Mouse (Mus musculus): ENCODE results near the gene Gm45837. TPM values are rescaled to one million over a fixed set of nuclear protein-coding genes. Genes with fewer than 3 reads are reported as not detected.
A peak's percentile ranks its signal among the peaks of the same experiment; 100 is the strongest.

Gm45837 gene
- polyA plus RNA-seq, 1 experiment: not detected

DNA sequence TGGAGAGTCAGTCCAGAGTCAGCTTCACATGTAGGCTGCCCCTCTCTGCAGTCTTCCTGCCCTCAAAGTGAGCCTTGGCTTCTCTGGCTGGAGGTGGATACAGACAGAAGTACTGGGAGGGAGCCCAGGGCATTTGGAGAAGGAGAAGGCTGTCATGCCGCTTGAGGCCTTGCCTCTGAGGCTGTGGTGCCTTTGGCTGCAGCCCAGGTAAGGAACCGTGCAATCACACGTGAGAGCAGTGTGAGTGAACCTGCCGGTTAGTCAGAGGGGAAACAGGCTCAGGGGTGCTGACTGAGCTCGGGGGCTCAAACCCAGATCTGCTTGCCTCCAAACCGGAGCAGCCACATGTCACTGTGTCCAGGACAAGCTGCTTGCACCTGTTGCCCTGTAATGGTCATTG is 29.2 kb upstream of the Gm45837 start:
- H3K4me1 ChIP-seq (ENCODE audit: control insufficient read depth, insufficient read depth, low read length): no peaks in the 10 kb centered on the region

DNA sequence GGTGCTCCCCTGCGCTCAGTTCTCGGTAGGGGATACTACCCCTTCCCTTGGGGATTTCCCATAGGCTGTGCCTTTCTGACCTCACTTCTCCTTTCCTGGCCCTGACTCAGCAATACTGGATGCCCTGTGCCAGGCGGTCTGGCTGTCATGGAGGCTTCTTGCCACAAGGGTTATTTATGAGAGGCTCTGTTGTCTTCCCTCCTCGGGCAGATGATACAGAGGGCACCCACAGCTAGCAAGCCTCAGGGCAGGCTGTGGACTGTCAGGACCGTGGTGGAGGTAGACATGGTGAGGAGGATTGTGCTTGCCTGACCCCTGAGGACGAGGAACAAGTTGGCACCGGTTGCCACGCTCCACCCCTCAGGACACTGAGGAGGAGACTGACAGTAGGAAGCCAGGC is 28.3 kb upstream of the Gm45837 start:
- H3K27ac ChIP-seq (ENCODE audit: control insufficient read depth, insufficient read depth, low read depth, low read length): no peak overlapping the region
- H3K27me3 ChIP-seq (ENCODE audit: control insufficient read depth, insufficient read depth, low read length): no peaks in the 10 kb centered on the region
- H3K4me1 ChIP-seq (ENCODE audit: control insufficient read depth, insufficient read depth, low read length): no peaks in the 10 kb centered on the region
- H3K36me3 ChIP-seq (ENCODE audit: control insufficient read depth, insufficient read depth, low read length): no peaks in the 10 kb centered on the region
- no peak overlapping the region for H3K4me3 ChIP-seq (ENCODE audit: control insufficient read depth, low read depth, low read length)
- TF ChIP-seq POLR2A (IDR thresholded peaks at IDR 0.05; ENCODE audit: control insufficient read depth, low read depth, low read length): no peak
- peak; percentile 13; the same call in 1 of the 2 replicates for TF ChIP-seq CTCF (IDR thresholded peaks at IDR 0.05; ENCODE audit: control insufficient read depth, insufficient read depth, insufficient replicate concordance, low read depth, low read length)

More for the DNA sequence above, 29.2 kb upstream of the Gm45837 start:
- Histone ChIP-seq H3K27me3 (ENCODE audit: control insufficient read depth, insufficient read depth, low read length) (no peaks in the 10 kb centered on the region), H3K36me3 (ENCODE audit: control insufficient read depth, insufficient read depth, low read length) (no peaks in the 10 kb centered on the region), H3K4me3 (ENCODE audit: control insufficient read depth, low read depth, low read length) (no peak overlapping the region), H3K27ac (ENCODE audit: control insufficient read depth, insufficient read depth, low read depth, low read length) (no peak overlapping the region)
- TF ChIP-seq POLR2A (IDR thresholded peaks at IDR 0.05; ENCODE audit: control insufficient read depth, low read depth, low read length) (no peak), CTCF (IDR thresholded peaks at IDR 0.05; ENCODE audit: control insufficient read depth, insufficient read depth, insufficient replicate concordance, low read depth, low read length) (no peak)

- Histone ChIP-seq H3K4me1 (ENCODE audit: control insufficient read depth, insufficient read depth, low read length) (no peaks in the 10 kb centered on the region), H3K36me3 (ENCODE audit: control insufficient read depth, insufficient read depth, low read length) (no peaks in the 10 kb centered on the region), H3K27ac (ENCODE audit: control insufficient read depth, insufficient read depth, low read depth, low read length) (no peak overlapping the region), H3K4me3 (ENCODE audit: control insufficient read depth, low read depth, low read length) (no peak overlapping the region), H3K27me3 (ENCODE audit: control insufficient read depth, insufficient read depth, low read length) (no peaks in the 10 kb centered on the region)
- TF ChIP-seq CTCF (IDR thresholded peaks at IDR 0.05; ENCODE audit: control insufficient read depth, insufficient read depth, insufficient replicate concordance, low read depth, low read length) (no peak), POLR2A (IDR thresholded peaks at IDR 0.05; ENCODE audit: control insufficient read depth, low read depth, low read length) (no peak)
Measured at GRCm38 (mm10) chr7:101383756-101384155, 26.9 kb upstream of the Gm45837 start.

DNA sequence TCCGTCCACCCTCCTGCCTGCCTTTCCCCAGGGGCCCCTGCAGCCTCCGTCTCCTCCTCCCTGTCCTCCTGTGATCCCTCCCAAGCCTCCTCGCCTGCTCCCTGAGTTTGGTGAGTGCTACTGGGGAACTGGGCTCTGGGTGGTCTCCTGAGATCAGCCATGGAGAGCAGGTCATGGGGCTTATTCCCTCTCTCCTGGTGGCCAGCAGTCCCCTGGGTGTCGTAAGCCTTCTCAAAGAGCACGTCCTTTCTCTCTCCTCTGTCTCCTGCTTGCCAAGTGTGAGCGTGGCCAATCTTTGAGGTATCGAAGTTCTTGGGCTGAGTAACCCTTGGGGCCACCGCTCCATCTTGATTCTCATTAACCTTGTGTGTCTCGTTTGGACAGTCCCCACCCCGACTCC is 25.8 kb upstream of the Gm45837 start:
- no peak for TF ChIP-seq POLR2A (IDR thresholded peaks at IDR 0.05; ENCODE audit: control insufficient read depth, low read depth, low read length)
- no peak for TF ChIP-seq CTCF (IDR thresholded peaks at IDR 0.05; ENCODE audit: control insufficient read depth, insufficient read depth, insufficient replicate concordance, low read depth, low read length)
- Histone ChIP-seq H3K4me3 (ENCODE audit: control insufficient read depth, low read depth, low read length) (no peak overlapping the region), H3K27ac (ENCODE audit: control insufficient read depth, insufficient read depth, low read depth, low read length) (no peak overlapping the region), H3K27me3 (ENCODE audit: control insufficient read depth, insufficient read depth, low read length) (no peaks in the 10 kb centered on the region), H3K4me1 (ENCODE audit: control insufficient read depth, insufficient read depth, low read length) (no peaks in the 10 kb centered on the region), H3K36me3 (ENCODE audit: control insufficient read depth, insufficient read depth, low read length) (no peaks in the 10 kb centered on the region)

DNA sequence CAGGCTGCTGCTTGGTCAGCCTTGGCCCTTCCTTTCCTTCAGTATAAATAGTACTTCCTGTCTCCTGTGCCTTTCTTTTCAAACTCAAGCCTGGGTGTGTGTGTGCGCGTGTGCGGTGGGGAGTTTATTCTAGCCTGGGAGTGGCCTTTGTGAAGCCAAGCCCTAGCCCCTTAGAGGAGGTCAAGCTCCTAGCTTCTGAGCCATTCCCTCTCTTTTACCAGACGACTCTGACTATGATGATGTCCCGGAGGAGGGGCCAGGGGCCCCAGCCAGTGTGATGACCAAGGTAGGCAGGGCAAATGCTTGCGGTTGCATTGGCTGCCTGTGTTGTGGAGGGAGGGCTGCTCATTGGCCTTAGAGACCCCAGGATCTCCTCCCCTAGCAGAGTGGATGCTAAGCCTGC is 25.4 kb upstream of the Gm45837 start:
- Histone ChIP-seq H3K27ac (ENCODE audit: control insufficient read depth, insufficient read depth, low read depth, low read length) (no peak overlapping the region), H3K4me3 (ENCODE audit: control insufficient read depth, low read depth, low read length) (no peak overlapping the region)
- no peak for TF ChIP-seq POLR2A (IDR thresholded peaks at IDR 0.05; ENCODE audit: control insufficient read depth, low read depth, low read length)
- no peak for TF ChIP-seq CTCF (IDR thresholded peaks at IDR 0.05; ENCODE audit: control insufficient read depth, insufficient read depth, insufficient replicate concordance, low read depth, low read length)

DNA sequence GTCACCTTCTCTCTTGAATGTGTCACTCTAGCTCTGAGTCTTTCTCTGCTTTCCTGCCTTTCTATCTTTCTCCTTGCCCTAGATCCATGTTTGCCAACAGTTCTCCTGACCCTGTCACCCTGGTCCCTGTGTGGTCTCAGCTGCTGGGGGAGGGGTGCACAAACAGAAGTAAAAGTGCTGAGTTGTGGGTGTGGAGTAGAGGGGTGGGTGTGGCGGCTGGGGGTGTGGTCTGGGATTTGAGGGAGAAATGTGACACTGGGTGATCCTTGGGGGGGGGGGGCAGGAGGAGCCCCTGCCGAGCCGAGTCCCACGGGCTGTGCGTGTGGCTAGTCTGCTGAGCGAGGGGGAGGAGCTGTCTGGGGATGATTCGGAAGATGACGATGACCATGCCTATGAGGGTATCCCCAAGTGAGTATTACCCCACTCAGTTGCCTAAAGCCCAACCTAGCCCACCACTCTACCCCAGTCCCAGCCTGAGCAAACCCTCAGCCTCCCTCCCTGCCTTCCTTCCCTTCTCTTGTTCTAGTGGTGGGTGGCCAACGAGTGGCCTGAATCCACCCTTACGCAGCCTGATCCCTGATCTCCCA is 24.7 kb upstream of the Gm45837 start:
- Histone ChIP-seq H3K4me3 (ENCODE audit: control insufficient read depth, low read depth, low read length) (no peak overlapping the region), H3K27me3 (ENCODE audit: control insufficient read depth, insufficient read depth, low read length) (no peaks in the 10 kb centered on the region), H3K36me3 (ENCODE audit: control insufficient read depth, insufficient read depth, low read length) (no peaks in the 10 kb centered on the region), H3K27ac (ENCODE audit: control insufficient read depth, insufficient read depth, low read depth, low read length) (no peak overlapping the region), H3K4me1 (ENCODE audit: control insufficient read depth, insufficient read depth, low read length) (no peaks in the 10 kb centered on the region)
- TF ChIP-seq CTCF (IDR thresholded peaks at IDR 0.05; ENCODE audit: control insufficient read depth, insufficient read depth, insufficient replicate concordance, low read depth, low read length): no peak
- no peak for TF ChIP-seq POLR2A (IDR thresholded peaks at IDR 0.05; ENCODE audit: control insufficient read depth, low read depth, low read length)

More for the DNA sequence above, 25.4 kb upstream of the Gm45837 start:
- Histone ChIP-seq H3K36me3 (ENCODE audit: control insufficient read depth, insufficient read depth, low read length) (no peaks in the 10 kb centered on the region), H3K4me1 (ENCODE audit: control insufficient read depth, insufficient read depth, low read length) (no peaks in the 10 kb centered on the region), H3K27me3 (ENCODE audit: control insufficient read depth, insufficient read depth, low read length) (no peaks in the 10 kb centered on the region)

DNA sequence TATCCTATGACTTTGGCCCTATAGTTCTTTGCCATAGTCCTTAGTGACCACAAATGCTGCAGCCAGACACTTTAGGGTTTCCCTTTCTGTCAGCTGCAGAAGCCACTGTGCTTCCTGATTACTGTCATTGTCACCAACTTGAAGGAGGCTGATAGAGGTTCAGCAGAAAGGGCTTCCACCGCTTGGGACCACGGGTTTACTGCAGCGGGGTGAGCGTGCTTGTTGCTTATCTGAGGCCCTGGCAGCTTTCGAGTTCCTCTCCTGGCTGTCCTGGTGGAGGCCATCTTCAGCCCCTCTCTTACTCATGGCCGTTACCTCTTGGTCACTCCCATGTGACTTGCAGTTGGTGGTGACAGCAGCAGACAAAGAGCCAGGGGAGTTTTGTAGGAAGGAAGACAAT is 21.4 kb upstream of the Gm45837 start:
- H3K4me3 ChIP-seq (ENCODE audit: control insufficient read depth, low read depth, low read length): no peak overlapping the region
- H3K27me3 ChIP-seq (ENCODE audit: control insufficient read depth, insufficient read depth, low read length): no peaks in the 10 kb centered on the region
- peaks cover 4% of the 10 kb centered on the region; the same call in 1 of the 2 replicates for H3K4me1 ChIP-seq (ENCODE audit: control insufficient read depth, insufficient read depth, low read length)
- H3K36me3 ChIP-seq (ENCODE audit: control insufficient read depth, insufficient read depth, low read length): no peaks in the 10 kb centered on the region
- TF ChIP-seq POLR2A (IDR thresholded peaks at IDR 0.05; ENCODE audit: control insufficient read depth, low read depth, low read length) (no peak), CTCF (IDR thresholded peaks at IDR 0.05; ENCODE audit: control insufficient read depth, insufficient read depth, insufficient replicate concordance, low read depth, low read length) (no peak)
- H3K27ac ChIP-seq (ENCODE audit: control insufficient read depth, insufficient read depth, low read depth, low read length): no peak overlapping the region

All from testis, adult 2 months (tissue).